Mouse (Mus musculus) neural tube, embryonic 14.5 days (tissue): ENCODE measurements around the gene Ttc21a. TPM values are rescaled to one million over a fixed set of nuclear protein-coding genes. Genes with fewer than 3 reads are reported as not detected.

Experiments used
- ATAC-seq: fragments of 200-750 bp; cut with Nextera tagmentation; 2 replicates; pipeline ENCODE4 v1.8.0; 2017; ENCODE audit warnings: low read depth, mild to moderate bottlenecking, moderate TSS enrichment, moderate library complexity
- H3K27ac ChIP-seq: fragments of 300-500 bp; sonication (generic); 2 replicates; pipeline ENCODE4 v1.5.1; 2014; ENCODE audit warnings: low read depth, mild to moderate bottlenecking, control low read depth, low read length, moderate library complexity, mixed read lengths
- H3K27me3 ChIP-seq: fragments of 300-500 bp; sonication (generic); 2 replicates; pipeline ENCODE4 v1.6.1; 2014; ENCODE audit warnings: low read length; ENCODE audit not compliant: control insufficient read depth, insufficient read depth
- H3K36me3 ChIP-seq: fragments of 300-500 bp; sonication (generic); 2 replicates; pipeline ENCODE4 v1.6.1; 2014; ENCODE audit warnings: low read length, mixed read lengths; ENCODE audit not compliant: control insufficient read depth, insufficient read depth
- H3K4me1 ChIP-seq: fragments of 300-500 bp; sonication (generic); 2 replicates; pipeline ENCODE4 v1.6.1; 2014; ENCODE audit warnings: low read length; ENCODE audit not compliant: control insufficient read depth, insufficient read depth
- H3K4me2 ChIP-seq: fragments of 300-500 bp; sonication (generic); 2 replicates; pipeline ENCODE4 v1.6.1; 2014; ENCODE audit warnings: mild to moderate bottlenecking, low read depth, low read length, control low read depth
- H3K4me3 ChIP-seq: fragments of 300-500 bp; sonication (generic); 2 replicates; pipeline ENCODE4 v1.5.1; 2014; ENCODE audit warnings: low read depth, low read length, control low read depth, mixed read lengths
- H3K9ac ChIP-seq: fragments of 300-500 bp; sonication (generic); replicated peaks from 2 replicates; pipeline ENCODE4 v1.6.1; 2014; ENCODE audit warnings: low read depth, mild to moderate bottlenecking, control low read depth, low read length, mixed read lengths
- H3K9me3 ChIP-seq: fragments of 300-500 bp; sonication (generic); 2 replicates; pipeline ENCODE4 v1.6.1; 2016; ENCODE audit warnings: low read length; ENCODE audit not compliant: control insufficient read depth
- WGBS: fragments of 180-500 bp; shearing (Covaris S2); extraction: QIAGEN DNeasy Blood & Tissue Kit; methylation state at CpG from one replicate; pipeline ENCODE4 v1.1.7; 2014; 5-methylcytosine and 5-hydroxymethylcytosine counted together
- polyA plus RNA-seq: library from polyadenylated mRNA; unstranded; fragments of >200 nt; fragmentation: Nextera tagmentation; extraction: Ambion mirVana; gene quantifications from 2 replicates; pipeline ENCODE4 v1.2.1, GENCODE M21; 2014

Gene Ttc21a
- 0.54 and 0.74 TPM in 2 replicates for polyA plus RNA-seq

GRCm38 (mm10) chr9:119937005-119937773 lies at the start of gene Ttc21a, which contains the start of gene Gorasp1:
Ttc21a (plus strand) TSS chr9:119937606.
Gorasp1 (minus strand) TSS chr9:119937565.
- no peaks in the 10 kb centered on the region for H3K9me3 ChIP-seq
- ATAC-seq = peak; percentile 96
- no peaks in the 10 kb centered on the region for H3K27me3 ChIP-seq
- H3K4me3 ChIP-seq = peak within 1 kb of the TSS; percentile 73
- H3K4me2 ChIP-seq = peak within 1 kb of the TSS; percentile 91
- peak within 1 kb of the TSS; percentile 74 for H3K9ac ChIP-seq
- 0 out of 2 replicates have a peak, but pooled peaks cover 1% of the 10 kb centered on the region for H3K36me3 ChIP-seq
- 5% methylated on average over 40 of the region's 40 CpGs for WGBS
- peak within 1 kb of the TSS; percentile 53; the same call in 1 of the 2 replicates for H3K27ac ChIP-seq
- H3K4me1 ChIP-seq = peaks cover 6% of the 10 kb centered on the region; the same call in 1 of the 2 replicates

GRCm38 (mm10) chr9:119888843-119889246 lies 48.6 kb upstream of the Ttc21a start:
- Histone ChIP-seq H3K9ac (no peak overlapping the region), H3K27me3 (no peaks in the 10 kb centered on the region; the same call in 1 of the 2 replicates), H3K36me3 (no peaks in the 10 kb centered on the region), H3K4me2 (no peak overlapping the region), H3K9me3 (no peaks in the 10 kb centered on the region), H3K27ac (no peak overlapping the region), H3K4me3 (no peak overlapping the region), H3K4me1 (no peaks in the 10 kb centered on the region; the same call in 1 of the 2 replicates)
- peak; percentile 72; the same call in 1 of the 2 replicates for ATAC-seq
- WGBS = 20% methylated on average over 2 of the region's 2 CpGs

GRCm38 (mm10) chr9:119889446-119889845 lies 48.0 kb upstream of the Ttc21a start:
- no peak overlapping the region for H3K27ac ChIP-seq
- ATAC-seq = no peak
- 80% methylated on average over 9 of the region's 9 CpGs for WGBS
- H3K4me1 ChIP-seq = no peaks in the 10 kb centered on the region; the same call in 1 of the 2 replicates
- H3K4me2 ChIP-seq = no peak overlapping the region
- no peaks in the 10 kb centered on the region for H3K36me3 ChIP-seq
- no peaks in the 10 kb centered on the region for H3K9me3 ChIP-seq
- H3K4me3 ChIP-seq = no peak overlapping the region
- no peak overlapping the region for H3K9ac ChIP-seq
- no peaks in the 10 kb centered on the region; the same call in 1 of the 2 replicates for H3K27me3 ChIP-seq

- Histone ChIP-seq H3K9ac (no peak overlapping the region), H3K4me2 (no peak overlapping the region), H3K36me3 (no peaks in the 10 kb centered on the region), H3K4me1 (peaks cover 3% of the 10 kb centered on the region), H3K27me3 (peaks cover 3% of the 10 kb centered on the region), H3K4me3 (no peak overlapping the region), H3K27ac (no peak overlapping the region), H3K9me3 (no peaks in the 10 kb centered on the region)
- WGBS = 52% methylated on average over 2 of the region's 2 CpGs
- ATAC-seq = no peak
These were observed 46.7 kb upstream of the Ttc21a start for GRCm38 (mm10) chr9:119890692-119891091.

- peaks cover 6% of the 10 kb centered on the region for H3K4me1 ChIP-seq
- no peak overlapping the region for H3K9ac ChIP-seq
- peak overlapping the region; percentile 70; the same call in 1 of the 2 replicates for H3K4me2 ChIP-seq
- ATAC-seq = no peak
- H3K4me3 ChIP-seq = no peak overlapping the region; the same call in 1 of the 2 replicates
- peaks cover 3% of the 10 kb centered on the region for H3K27me3 ChIP-seq
- no peak overlapping the region for H3K27ac ChIP-seq
- H3K36me3 ChIP-seq = no peaks in the 10 kb centered on the region
- WGBS = 89% methylated on average over 5 of the region's 5 CpGs
- H3K9me3 ChIP-seq = no peaks in the 10 kb centered on the region
These were observed 43.5 kb upstream of the Ttc21a start for GRCm38 (mm10) chr9:119893881-119894280.

GRCm38 (mm10) chr9:119894339-119895009 lies 42.9 kb upstream of the Ttc21a start, which contains the start of gene Wdr48:
Wdr48 (plus strand) TSS chr9:119894878.
- ATAC-seq = peak; percentile 99
- 5% methylated on average over 34 of the region's 34 CpGs for WGBS
- peak within 1 kb of the TSS; percentile 86 for H3K9ac ChIP-seq
- peak within 1 kb of the TSS; percentile 81 for H3K27ac ChIP-seq
- peaks cover 6% of the 10 kb centered on the region for H3K4me1 ChIP-seq
- no peaks in the 10 kb centered on the region for H3K36me3 ChIP-seq
- H3K27me3 ChIP-seq = peaks cover 3% of the 10 kb centered on the region
- peak within 1 kb of the TSS; percentile 84 for H3K4me2 ChIP-seq
- H3K9me3 ChIP-seq = no peaks in the 10 kb centered on the region
- peak within 1 kb of the TSS; percentile 95 for H3K4me3 ChIP-seq

- H3K4me3 ChIP-seq = peak overlapping the region; percentile 95
- H3K4me2 ChIP-seq = peak overlapping the region; percentile 84
- H3K9me3 ChIP-seq = no peaks in the 10 kb centered on the region
- ATAC-seq = peak; percentile 72
- H3K27me3 ChIP-seq = peaks cover 3% of the 10 kb centered on the region
- peak overlapping the region; percentile 81 for H3K27ac ChIP-seq
- H3K9ac ChIP-seq = peak overlapping the region; percentile 86
- no peaks in the 10 kb centered on the region for H3K36me3 ChIP-seq
- H3K4me1 ChIP-seq = peaks cover 6% of the 10 kb centered on the region
- 2% methylated on average over 39 of the region's 71 CpGs for WGBS
These were observed 42.2 kb upstream of the Ttc21a start for GRCm38 (mm10) chr9:119895040-119895721.

- Histone ChIP-seq H3K4me3 (no peak overlapping the region), H3K27ac (no peak overlapping the region), H3K9ac (no peak overlapping the region), H3K36me3 (peaks cover 16% of the 10 kb centered on the region), H3K27me3 (peaks cover 3% of the 10 kb centered on the region; the same call in 1 of the 2 replicates), H3K9me3 (no peaks in the 10 kb centered on the region), H3K4me2 (no peak overlapping the region), H3K4me1 (peaks cover 6% of the 10 kb centered on the region)
- 91% methylated on average over 2 of the region's 2 CpGs for WGBS
- ATAC-seq = no peak
These were observed 38.0 kb upstream of the Ttc21a start for GRCm38 (mm10) chr9:119899446-119899845.
